Mouse (Mus musculus) left cerebral cortex, adult 2 months (tissue): Measurements from ENCODE around the gene Ephb2. TPM values are rescaled to one million over a fixed set of nuclear protein-coding genes. Genes with fewer than 3 reads are reported as not detected.

Source experiments
- DNase-seq, 2 experiments: peaks; one replicate each; pipeline ENCODE4 v3.0.0; 2021 to 2022; ENCODE audit warnings: low spot score in 2 of 2, mixed read lengths in 1 of 2; ENCODE audit errors: extremely low spot score in 1 of 2
- H3K27ac ChIP-seq: fragments of 200-600 bp; 2 replicates; pipeline ENCODE4 v1.8.1; 2022
- H3K4me3 ChIP-seq: fragments of 200-600 bp; 2 replicates; pipeline ENCODE4 v1.8.1; 2022
- CTCF ChIP-seq: fragments of 200-600 bp; IDR thresholded peaks from 2 replicates; pipeline ENCODE4 v1.8.1; 2022; ENCODE audit warnings: antibody characterized with exemption, mild to moderate bottlenecking, moderate library complexity
- intact Hi-C: fragments of 180-260 bp; cut with DNase I; formaldehyde crosslinking; loops from one replicate; pipeline ENCODE4 v1.15.1; 2025
- total RNA-seq, 2 experiments: library from RNA; stranded (reverse); gene quantifications; 2 replicates each; pipeline ENCODE4 v1.2.3; 2021

Ephb2 gene
- total RNA-seq, 2 experiments from 2014 or later: 17.0 to 18.3 TPM

DNA sequence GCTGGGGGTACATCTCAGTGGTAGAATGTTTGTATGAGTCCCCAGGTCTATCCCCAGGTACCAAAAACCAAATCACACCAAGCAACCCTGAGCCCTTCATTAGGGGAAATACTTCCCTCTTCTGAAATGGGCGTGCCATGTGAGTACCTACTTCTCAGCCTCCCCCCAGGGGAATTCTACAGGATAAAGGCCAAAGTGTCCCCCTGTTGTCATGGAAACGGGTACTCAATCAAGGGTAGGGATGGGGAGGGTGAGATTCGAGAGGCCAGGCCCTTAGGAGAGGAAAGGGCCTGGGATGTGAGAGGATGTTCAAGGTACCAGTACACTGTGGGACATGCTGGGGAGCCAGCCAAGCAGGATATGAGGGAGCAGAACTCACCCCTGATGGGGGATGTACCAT, 61.6 kb downstream of the Ephb2 start:
- no peak overlapping the region for H3K4me3 ChIP-seq
- H3K27ac ChIP-seq: no peak overlapping the region
- no peak for DNase-seq
- intact Hi-C loops: no loop called here
- TF ChIP-seq CTCF: no peak

DNA sequence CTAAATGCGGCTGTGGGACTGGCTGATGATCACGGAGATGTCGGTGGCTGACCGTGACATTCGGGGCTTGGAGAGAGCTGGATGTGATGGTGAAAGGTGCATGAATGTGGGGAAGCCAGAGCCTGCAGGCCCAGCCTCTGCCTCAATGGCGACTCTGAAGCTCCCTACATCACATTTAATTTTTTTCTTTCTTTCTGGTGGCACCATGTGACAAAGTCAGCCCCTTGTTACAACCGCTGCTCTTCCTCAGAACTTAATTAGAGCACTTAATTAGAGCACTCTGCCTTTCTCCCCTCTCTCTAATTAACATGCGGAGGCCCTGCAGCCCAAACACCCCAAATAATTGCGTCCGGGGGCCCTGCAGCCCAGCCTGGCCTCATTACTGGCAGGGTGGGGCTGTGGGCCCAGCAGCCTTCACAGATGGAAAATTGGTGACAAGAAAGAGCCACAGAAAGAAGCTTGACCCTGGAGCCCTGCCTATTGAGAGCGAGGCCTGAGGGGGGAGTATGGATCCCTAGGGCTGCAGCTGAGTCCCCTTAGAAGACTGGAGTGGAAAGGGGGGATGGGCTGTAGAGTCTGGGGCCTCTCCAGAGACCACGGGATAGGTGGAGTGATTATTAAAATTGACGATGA, 62.7 kb downstream of the Ephb2 start:
- Histone ChIP-seq H3K27ac (no peak overlapping the region), H3K4me3 (no peak overlapping the region)
- TF ChIP-seq CTCF: no peak
- DNase-seq: no peak
- intact Hi-C loops: no loop called here

DNA sequence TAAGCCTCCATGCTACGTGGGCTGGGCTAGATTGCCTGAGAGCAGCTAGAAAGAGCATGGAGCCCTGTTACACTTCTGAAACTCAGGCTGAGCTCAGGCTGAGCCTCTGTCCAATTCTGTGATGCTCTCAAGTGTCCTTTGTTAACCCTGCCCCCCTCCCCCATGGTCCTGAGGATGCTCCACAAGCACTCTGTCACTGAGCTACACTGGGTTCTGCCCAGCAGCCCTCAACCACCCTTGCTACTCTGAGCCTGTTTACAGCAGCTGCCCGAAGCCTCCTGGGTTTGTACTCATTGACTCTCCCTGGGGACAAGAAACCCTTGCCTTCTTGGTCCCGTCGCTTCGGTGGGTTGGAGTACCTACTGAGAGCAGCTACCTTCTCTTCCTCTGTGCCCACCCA, 63.5 kb downstream of the Ephb2 start:
- intact Hi-C loops: no loop called here
- no peak for TF ChIP-seq CTCF
- Histone ChIP-seq H3K27ac (no peak overlapping the region), H3K4me3 (no peak overlapping the region)
- DNase-seq: no peak

DNA sequence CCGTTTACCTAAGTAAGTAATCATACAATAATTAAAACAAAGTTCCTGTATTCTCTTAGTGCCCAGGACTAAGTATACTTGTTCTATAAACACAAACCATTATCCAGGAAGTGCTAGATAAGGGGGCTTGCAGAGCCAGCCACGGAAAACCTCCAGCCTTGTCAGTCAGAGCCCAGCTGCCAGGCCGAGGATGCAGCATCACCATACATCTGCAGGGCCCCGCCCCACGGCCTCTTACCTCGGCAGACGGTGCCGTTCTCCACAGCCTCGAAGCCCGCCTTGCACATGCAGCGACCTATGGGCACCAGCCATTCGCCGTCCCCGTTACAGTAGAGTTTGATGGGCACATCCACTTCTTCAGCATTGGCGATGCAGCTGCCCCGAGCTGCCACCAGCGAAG, 65.1 kb downstream of the Ephb2 start:
- Histone ChIP-seq H3K27ac (no peak overlapping the region), H3K4me3 (no peak overlapping the region)
- no peak for DNase-seq
- intact Hi-C loops: no loop called here
- TF ChIP-seq CTCF: no peak

DNA sequence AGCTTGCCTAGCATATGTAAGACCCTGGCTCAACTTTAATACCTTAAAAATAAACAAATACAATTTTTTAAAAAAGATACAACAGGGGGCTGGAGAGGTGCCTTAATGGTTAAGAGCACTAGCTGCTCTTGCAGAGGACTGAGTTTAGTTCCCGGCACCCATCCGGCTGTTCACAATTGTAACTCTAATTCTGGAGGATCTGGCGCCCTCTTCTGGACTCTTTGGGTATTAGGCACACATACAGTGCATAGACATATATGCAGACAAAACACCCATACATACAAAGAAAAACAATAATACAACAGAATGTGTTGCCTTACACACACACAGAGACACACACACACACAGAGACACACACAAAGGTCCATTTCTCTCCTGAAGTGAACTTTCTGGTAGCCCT, 67.3 kb downstream of the Ephb2 start:
- Histone ChIP-seq H3K27ac (no peak overlapping the region), H3K4me3 (no peak overlapping the region)
- DNase-seq: no peak
- peak; percentile 23; the same call in 1 of the 2 replicates for TF ChIP-seq CTCF
- intact Hi-C loops: no loop called here

DNA sequence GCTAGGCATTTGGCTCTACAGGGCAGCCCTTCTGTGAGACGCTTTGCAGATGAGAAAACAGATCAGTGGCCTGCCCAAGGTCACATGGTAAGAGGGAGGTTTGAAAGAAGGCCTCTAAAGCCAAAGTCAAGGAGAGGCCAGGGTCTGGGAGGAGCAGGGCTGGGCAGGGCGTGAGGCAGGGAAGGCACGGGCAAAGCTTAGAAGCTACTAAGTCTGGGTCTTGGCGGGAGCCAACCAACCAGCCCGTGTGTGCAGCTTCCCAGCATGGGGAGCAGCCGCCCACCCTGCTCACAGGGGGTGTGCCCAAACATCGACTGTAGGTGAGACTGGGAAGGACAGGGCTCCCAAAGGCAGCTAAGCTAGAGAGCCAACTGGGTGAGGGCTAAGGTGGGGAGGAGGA, 70.7 kb downstream of the Ephb2 start:
- H3K4me3 ChIP-seq: no peak overlapping the region
- no peak for DNase-seq
- no peak for TF ChIP-seq CTCF
- intact Hi-C loops: no loop called here
- no peak overlapping the region for H3K27ac ChIP-seq

DNA sequence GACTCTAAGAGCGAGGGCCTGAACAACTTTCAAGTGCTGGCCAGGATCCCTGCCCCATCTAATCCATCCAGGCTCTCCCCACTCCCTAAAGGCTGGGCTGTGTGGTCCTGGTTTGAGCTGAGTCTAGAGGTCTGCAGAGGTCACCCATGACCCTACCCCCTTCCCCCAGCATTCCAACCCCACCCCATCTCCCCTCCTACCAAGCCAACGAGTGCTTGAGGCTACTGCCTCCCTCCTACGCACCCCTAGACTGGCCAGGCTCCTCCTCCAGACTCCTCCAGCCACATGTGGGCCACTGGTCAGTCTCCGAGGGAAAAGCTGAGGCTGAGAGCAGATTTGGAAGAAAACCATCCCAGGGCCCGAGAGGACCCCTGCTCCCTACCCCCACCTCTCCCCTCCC, 72.4 kb downstream of the Ephb2 start:
- Histone ChIP-seq H3K27ac (no peak overlapping the region), H3K4me3 (no peak overlapping the region)
- intact Hi-C loops: no loop called here
- no peak for TF ChIP-seq CTCF
- no peak for DNase-seq

DNA sequence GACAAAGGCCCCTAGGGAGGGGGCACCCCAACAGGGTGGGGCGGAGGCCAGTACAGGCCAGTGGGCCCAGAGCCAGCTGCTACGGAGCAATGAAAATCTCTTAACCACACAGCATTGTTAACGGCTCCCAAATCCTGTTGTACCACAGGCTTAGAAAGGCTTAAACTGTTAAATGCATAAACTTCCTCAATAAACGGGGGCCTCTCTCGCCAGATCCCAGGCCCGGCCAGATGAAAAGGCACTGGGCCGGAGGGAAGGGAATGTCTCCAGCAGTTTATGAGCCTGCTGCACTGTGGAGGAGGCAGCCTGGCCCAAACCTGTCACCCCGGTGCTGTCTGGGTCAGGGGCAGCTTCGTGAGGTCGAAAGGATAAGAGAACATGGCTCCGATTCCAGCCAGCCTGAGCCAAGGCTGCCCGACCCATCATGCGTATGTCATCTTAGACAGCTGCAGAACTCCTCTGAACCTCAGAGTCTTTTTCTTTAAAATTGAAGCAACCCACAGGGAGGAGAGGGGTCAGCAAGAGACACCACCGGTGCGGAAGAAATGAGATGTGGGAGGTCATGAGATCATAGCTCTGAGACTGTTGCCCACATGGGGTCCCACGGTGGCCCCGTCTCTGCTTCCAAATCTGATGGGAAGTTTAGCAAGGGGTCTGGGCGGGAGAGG, 73.9 kb downstream of the Ephb2 start:
- Histone ChIP-seq H3K4me3 (no peak overlapping the region), H3K27ac (no peak overlapping the region)
- intact Hi-C loops: no loop called here
- no peak for DNase-seq
- no peak for TF ChIP-seq CTCF

DNA sequence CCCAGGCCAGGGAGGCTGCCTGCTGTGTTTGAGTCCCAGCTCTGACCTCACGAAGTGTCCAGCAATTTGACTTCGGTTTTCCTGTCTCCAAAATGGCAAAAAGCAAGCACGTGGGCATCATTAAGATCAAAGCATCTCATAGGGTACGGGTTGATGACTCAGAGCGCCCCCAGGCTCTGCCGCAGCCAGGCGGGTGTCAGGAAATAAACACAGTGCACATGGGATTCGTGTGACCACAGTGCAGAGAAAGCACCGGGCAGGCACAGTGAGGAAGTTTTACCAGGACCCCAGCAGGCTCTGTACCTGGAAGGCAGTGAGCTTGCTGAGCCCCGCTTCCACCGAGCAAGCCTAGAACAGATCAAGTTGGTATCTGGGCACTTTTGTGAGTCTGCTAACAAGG, 74.9 kb downstream of the Ephb2 start:
- intact Hi-C loops: no loop called here
- DNase-seq: no peak
- no peak overlapping the region for H3K27ac ChIP-seq
- H3K4me3 ChIP-seq: no peak overlapping the region
- no peak for TF ChIP-seq CTCF

DNA sequence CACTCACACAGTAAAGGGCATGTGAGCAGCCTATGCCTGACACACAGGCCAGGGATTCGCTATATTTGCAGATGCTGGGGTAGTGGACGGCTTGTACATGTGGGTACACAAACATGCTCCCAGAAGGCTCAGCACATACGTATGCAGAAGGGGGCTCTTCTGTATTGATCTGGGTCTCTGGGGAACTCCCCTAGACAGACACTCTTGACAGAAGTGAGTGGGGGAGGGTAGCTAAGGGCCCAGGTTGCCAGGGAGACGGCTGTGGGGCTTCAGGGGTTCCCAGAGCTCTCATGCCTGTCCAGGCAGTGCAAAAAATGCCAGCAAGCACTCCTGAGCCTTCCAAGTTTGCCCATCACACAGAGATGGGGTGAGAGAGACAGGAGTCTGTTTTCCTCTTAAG, 78.7 kb downstream of the Ephb2 start:
- no peak for TF ChIP-seq CTCF

DNA sequence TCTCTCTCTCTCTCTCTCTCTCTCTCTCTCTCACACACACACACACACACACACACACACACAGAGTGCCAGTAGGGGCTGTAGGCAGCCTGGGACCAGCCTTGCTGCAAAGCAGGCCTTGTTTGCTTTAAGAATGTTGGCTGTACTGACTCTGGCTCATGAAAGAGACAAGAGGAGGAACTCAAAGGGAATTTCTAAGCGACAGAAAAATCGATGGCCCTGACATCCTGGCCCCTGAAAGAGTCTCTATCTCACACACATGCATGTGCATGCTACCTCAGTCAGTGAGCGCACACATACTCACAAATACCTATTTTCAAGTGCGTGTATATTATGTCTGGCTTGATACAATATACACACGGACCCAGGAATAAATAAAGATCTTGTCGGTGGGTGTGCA, 79.3 kb downstream of the Ephb2 start:
- no peak for DNase-seq
- peak overlapping the region; percentile 37; the same call in 1 of the 2 replicates for H3K27ac ChIP-seq
- intact Hi-C loops: no loop called here
- no peak for TF ChIP-seq CTCF
- H3K4me3 ChIP-seq: no peak overlapping the region

More for the DNA sequence above, 78.7 kb downstream of the Ephb2 start:
- intact Hi-C loops: no loop called here
- DNase-seq: no peak
- Histone ChIP-seq H3K27ac (no peak overlapping the region; the same call in 1 of the 2 replicates), H3K4me3 (no peak overlapping the region)

DNA sequence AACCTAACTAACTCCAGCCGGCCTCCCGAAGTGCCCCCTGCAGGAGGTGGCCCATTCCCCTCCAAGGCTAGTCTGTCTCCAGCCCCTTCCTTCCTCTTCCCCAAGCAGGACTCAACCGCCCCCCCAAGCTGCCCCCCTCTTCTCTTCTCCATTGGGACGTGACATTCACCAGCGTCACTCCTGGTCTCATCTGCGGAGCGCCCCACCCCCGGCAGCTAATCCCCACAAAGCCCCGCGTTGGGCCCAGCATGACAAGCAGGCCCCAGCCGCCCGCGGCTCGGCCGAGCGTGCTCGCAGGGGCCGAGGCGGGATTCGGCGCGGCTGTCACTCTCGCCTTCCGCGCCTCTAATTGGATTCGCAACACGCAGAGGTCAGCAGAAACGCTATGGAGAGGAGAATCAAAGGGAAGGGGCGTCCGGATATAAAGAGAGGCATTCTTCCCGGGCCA, 80.4 kb downstream of the Ephb2 start:
- intact Hi-C loops: no loop called here
- peak; percentile 38 to 59 for DNase-seq
- no peak for TF ChIP-seq CTCF
- Histone ChIP-seq H3K27ac (peak overlapping the region; percentile 80), H3K4me3 (peak overlapping the region; percentile 37)

DNA sequence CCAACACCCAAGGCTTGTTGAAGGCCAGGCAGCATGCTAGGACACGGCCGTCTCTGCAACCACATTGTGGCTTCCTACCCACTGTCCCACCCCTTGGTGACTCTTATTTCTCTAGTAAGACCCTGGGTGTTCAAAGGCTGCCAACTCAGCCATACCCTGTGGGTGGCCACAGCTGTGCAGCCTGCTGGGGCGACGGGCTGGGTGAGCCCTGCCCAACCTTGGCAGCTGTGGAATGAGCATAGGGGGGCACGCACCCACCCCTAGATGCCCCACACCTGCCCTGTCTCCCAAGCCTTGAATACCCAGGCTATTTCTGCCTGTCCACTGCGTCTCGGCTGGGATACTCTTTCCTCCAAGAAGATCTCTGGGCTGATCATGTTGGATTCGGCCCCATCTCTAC, 81.5 kb downstream of the Ephb2 start:
- Histone ChIP-seq H3K4me3 (no peak overlapping the region), H3K27ac (no peak overlapping the region)
- DNase-seq: no peak
- intact Hi-C loops: no loop called here
- TF ChIP-seq CTCF: no peak
